Mouse (Mus musculus) heart, embryonic 15.5 days (tissue): ENCODE data around the gene H13. TPM values are rescaled to one million over a fixed set of nuclear protein-coding genes. Genes with fewer than 3 reads are reported as not detected.
A peak's percentile ranks its signal among the peaks of the same experiment; 100 is the strongest.

ENCODE experiments used
- ATAC-seq: fragments of 200-750 bp; cut with Nextera tagmentation; replicated peaks from 2 replicates; pipeline ENCODE4 v1.8.0; 2017; ENCODE audit warnings: low read depth, moderate TSS enrichment; ENCODE audit not compliant: insufficient number of reproducible peaks, insufficient read depth, low FRiP score
- H3K27ac ChIP-seq: fragments of 300-500 bp; sonication (generic); 2 replicates; pipeline ENCODE4 v1.5.1; 2015; ENCODE audit warnings: mild to moderate bottlenecking, inconsistent platforms
- H3K27me3 ChIP-seq: fragments of 300-500 bp; sonication (generic); 2 replicates; pipeline ENCODE4 v1.6.1; 2015; ENCODE audit warnings: inconsistent platforms
- H3K36me3 ChIP-seq: fragments of 300-500 bp; sonication (generic); 2 replicates; pipeline ENCODE4 v1.6.1; 2015; ENCODE audit warnings: mild to moderate bottlenecking, inconsistent platforms
- H3K4me1 ChIP-seq: fragments of 300-500 bp; sonication (generic); replicated peaks from 2 replicates; pipeline ENCODE4 v1.6.1; 2015; ENCODE audit warnings: inconsistent platforms
- H3K4me2 ChIP-seq: fragments of 300-500 bp; sonication (generic); 2 replicates; pipeline ENCODE4 v1.6.1; 2015; ENCODE audit warnings: inconsistent platforms, mild to moderate bottlenecking, moderate library complexity
- H3K4me3 ChIP-seq: fragments of 300-500 bp; sonication (generic); 2 replicates; pipeline ENCODE4 v1.5.1; 2015; ENCODE audit warnings: mild to moderate bottlenecking, inconsistent platforms
- H3K9ac ChIP-seq: fragments of 300-500 bp; sonication (generic); 2 replicates; pipeline ENCODE4 v1.6.1; 2015; ENCODE audit warnings: mild to moderate bottlenecking, inconsistent platforms
- H3K9me3 ChIP-seq: fragments of 300-500 bp; sonication (generic); replicated peaks from 2 replicates; pipeline ENCODE4 v1.6.1; 2016; ENCODE audit warnings: inconsistent platforms
- WGBS: fragments of 180-500 bp; shearing (Covaris S2); methylation state at CpG from one replicate; pipeline ENCODE4 v1.1.7; 2015; ENCODE audit warnings: mixed read lengths; 5-methylcytosine and 5-hydroxymethylcytosine counted together
- polyA plus RNA-seq: library from polyadenylated mRNA; unstranded; fragments of >200 nt; fragmentation: Nextera tagmentation; extraction: Ambion mirVana; gene quantifications from 2 replicates; pipeline ENCODE4 v1.2.1, GENCODE M21; 2015

Gene H13
- polyA plus RNA-seq, 1 experiment from 2014 or later = 70.6 TPM

DNA sequence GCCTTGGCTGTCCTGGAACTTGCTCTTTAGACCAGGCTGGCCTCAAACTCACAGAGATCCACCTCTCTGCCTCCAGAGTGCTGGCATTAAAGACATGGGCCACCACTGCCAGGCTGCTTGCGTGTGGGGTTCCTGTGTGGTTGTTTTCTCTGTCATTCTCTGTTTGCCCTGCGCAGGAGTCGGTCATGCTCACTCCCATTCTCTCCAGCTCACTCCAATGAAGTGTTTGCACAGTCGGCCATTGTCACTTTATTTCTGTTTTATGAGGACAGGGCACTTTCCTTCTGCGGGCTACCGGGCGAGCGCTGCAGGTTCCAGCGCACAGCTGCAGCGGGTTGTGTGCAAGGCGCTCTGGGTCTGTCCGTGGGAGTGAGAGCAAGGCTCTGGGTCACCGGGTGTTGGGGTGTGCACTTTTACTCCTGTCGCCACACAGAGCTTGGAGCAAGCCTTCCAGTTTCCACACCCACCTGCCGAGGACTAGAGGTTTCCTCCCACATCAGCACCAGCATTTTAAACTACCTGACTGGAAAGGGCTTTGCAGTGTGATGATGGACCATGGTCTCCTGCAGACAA, 56.0 kb downstream of the H13 start:
- Histone ChIP-seq H3K9me3 (no peaks in the 10 kb centered on the region), H3K27ac (no peak overlapping the region), H3K4me2 (no peak overlapping the region), H3K9ac (no peak overlapping the region), H3K4me3 (no peak overlapping the region), H3K36me3 (no peaks in the 10 kb centered on the region), H3K27me3 (no peaks in the 10 kb centered on the region; the same call in 1 of the 2 replicates), H3K4me1 (peaks cover 45% of the 10 kb centered on the region)
- ATAC-seq = no peak
- 74% methylated on average over 15 of the region's 15 CpGs for WGBS

DNA sequence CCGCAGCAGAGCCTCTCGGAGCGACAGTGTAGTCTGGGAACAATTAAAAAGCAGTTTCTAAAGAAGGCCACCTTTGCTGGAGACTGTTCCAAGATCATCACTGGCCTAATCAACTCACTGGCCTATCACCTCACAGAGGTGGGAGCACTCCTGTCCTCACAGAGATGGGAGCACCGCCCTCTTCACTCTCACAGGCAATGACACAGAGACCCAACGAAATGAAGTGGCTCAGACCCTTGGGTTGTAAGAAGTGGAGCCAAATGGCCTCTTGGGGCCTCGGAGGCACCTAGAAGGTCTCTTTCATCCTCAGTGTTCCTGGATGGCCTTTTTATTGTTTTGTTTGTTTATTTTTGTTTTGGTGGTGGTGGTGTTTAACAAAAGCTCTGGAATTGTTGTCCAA, 57.0 kb downstream of the H13 start:
- Histone ChIP-seq H3K4me3 (no peak overlapping the region), H3K27ac (no peak overlapping the region), H3K36me3 (no peaks in the 10 kb centered on the region), H3K9ac (no peak overlapping the region), H3K4me2 (no peak overlapping the region), H3K9me3 (no peaks in the 10 kb centered on the region), H3K27me3 (no peaks in the 10 kb centered on the region; the same call in 1 of the 2 replicates), H3K4me1 (peaks cover 47% of the 10 kb centered on the region)
- 84% methylated on average over 6 of the region's 6 CpGs for WGBS
- no peak for ATAC-seq

DNA sequence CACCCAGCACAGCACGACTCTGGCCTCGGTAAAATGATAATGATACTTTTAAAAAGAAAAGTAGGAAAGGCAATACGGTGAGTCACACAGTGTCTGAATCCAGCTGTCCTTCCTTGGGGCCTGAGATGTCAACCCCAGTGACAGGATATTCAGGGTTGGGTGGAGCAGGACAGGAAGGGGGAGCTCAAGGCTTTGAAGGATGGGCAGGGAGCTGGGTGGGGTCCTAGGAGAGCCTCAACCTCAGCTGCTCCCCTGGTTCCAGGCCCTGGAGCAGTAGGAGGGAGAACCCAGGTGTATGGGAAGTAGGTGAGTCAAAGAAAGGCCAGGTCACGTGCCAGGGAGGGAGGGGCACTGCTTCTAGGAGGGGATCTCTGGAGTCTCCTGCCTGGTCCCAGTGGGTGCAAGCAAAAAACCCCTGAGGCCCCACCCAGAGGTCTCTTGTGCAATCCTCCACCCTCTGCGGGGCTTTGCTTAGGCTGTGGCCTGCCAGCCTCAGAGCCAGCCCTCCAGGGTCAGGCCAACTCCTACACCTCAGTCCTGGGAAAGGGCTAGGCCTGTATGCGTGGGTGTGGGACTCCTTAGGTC, 57.6 kb downstream of the H13 start:
- Histone ChIP-seq H3K4me3 (no peak overlapping the region), H3K36me3 (no peaks in the 10 kb centered on the region), H3K27ac (peak overlapping the region; percentile 78), H3K9me3 (no peaks in the 10 kb centered on the region), H3K4me2 (no peak overlapping the region), H3K4me1 (peaks cover 47% of the 10 kb centered on the region), H3K9ac (no peak overlapping the region), H3K27me3 (no peaks in the 10 kb centered on the region; the same call in 1 of the 2 replicates)
- ATAC-seq = no peak
- WGBS = 51% methylated on average over 6 of the region's 6 CpGs

DNA sequence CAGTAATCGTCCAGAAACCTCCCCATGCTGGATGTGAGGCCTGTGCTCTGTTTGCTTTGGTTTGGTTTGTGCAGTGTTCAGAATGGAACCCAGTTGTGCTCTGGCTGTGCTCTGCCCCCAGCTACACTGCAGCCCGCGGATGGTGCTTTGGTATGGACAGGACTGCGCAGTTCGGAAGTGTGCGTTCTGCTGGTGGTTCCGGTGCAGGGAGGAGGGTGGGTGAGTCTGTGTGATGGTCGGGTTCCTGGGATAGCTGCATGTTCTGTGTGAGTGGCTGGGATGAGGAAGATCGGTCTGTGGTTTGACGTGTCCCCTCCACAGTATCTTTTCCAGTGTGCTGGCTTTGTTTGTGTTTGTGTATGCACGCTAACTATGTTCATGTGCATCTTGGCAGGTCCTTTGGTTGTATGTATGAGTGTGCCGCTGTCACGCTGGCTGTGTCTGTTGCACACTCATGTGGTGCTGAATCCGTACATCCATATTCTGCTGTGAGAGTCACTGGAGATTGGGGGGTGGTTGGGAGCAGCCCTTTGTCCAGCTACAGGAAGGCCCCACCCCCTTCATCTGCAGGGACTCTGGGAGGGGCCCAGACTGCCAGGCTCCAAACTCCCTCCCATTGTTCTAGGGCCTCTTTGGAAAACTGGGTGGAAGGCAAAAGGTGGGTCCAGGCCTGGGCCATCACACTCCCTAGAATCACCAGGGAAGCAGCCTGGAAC, 58.7 kb downstream of the H13 start:
- Histone ChIP-seq H3K27ac (peak overlapping the region; percentile 78), H3K4me3 (no peak overlapping the region), H3K4me1 (peaks cover 47% of the 10 kb centered on the region), H3K9me3 (no peaks in the 10 kb centered on the region), H3K9ac (no peak overlapping the region), H3K36me3 (no peaks in the 10 kb centered on the region), H3K27me3 (no peaks in the 10 kb centered on the region; the same call in 1 of the 2 replicates), H3K4me2 (no peak overlapping the region)
- ATAC-seq = no peak; the same call in 1 of the 2 replicates
- WGBS = 82% methylated on average over 14 of the region's 14 CpGs

DNA sequence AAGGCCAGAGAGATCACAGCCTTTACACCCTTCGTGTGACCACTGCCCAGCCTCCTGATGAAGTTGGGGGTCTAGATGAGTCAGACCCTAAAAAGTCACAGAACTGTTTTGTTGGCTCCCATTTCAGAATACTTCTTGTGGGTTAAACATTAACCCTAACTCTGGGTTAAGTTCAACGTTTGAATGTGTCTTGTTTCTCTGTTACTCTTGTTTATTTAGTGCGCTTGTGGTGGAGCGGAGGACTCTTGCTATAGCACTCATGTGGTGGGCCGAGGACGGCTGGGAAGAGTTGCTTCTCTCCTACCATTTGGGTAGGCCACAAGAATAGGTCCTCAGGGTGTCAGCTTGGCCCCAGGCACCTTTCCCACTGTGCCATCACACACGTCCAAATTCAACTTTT, 59.3 kb downstream of the H13 start:
- no peaks in the 10 kb centered on the region; the same call in 1 of the 2 replicates for H3K27me3 ChIP-seq
- peak overlapping the region; percentile 78 for H3K27ac ChIP-seq
- H3K4me3 ChIP-seq = no peak overlapping the region
- 81% methylated on average over 7 of the region's 7 CpGs for WGBS
- H3K36me3 ChIP-seq = no peaks in the 10 kb centered on the region
- H3K9me3 ChIP-seq = no peaks in the 10 kb centered on the region
- H3K9ac ChIP-seq = no peak overlapping the region
- ATAC-seq = no peak
- H3K4me1 ChIP-seq = peaks cover 51% of the 10 kb centered on the region
- H3K4me2 ChIP-seq = no peak overlapping the region

DNA sequence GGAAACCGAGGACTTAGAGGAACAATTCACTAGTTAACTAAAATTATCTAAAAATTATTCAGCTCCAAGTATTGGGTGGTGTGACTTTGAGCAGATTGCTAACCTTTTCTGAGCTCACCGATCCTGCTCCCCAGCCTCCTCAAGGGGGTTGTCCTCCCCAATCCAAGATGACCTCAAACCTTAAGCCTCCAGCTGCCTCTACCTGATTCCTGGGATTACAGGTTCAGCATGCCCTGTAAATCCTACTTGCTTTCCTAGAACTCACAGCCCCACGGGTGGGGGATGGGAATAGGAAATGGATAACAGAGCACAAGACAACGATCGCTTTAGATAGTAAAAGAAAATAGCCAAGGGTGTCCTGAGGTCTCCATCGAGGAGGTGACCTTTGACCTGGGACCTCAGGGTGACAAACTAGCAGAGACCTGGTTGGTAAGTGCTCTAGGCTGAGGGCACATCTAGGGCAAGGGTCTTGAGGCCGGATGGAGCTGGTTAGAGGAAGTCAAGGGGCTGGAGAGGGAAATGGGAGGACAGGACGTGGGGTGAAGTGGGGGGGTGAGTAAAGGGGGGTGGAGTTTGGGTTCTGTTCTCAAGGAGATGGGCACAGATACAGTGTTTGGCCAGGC, 59.9 kb downstream of the H13 start:
- ATAC-seq = peak; percentile 50
- Histone ChIP-seq H3K27ac (peak overlapping the region; percentile 78), H3K4me3 (no peak overlapping the region), H3K36me3 (no peaks in the 10 kb centered on the region), H3K9me3 (no peaks in the 10 kb centered on the region), H3K27me3 (no peaks in the 10 kb centered on the region), H3K4me2 (peak overlapping the region; percentile 14; the same call in 1 of the 2 replicates), H3K9ac (no peak overlapping the region), H3K4me1 (peaks cover 51% of the 10 kb centered on the region)
- 32% methylated on average over 8 of the region's 8 CpGs for WGBS

DNA sequence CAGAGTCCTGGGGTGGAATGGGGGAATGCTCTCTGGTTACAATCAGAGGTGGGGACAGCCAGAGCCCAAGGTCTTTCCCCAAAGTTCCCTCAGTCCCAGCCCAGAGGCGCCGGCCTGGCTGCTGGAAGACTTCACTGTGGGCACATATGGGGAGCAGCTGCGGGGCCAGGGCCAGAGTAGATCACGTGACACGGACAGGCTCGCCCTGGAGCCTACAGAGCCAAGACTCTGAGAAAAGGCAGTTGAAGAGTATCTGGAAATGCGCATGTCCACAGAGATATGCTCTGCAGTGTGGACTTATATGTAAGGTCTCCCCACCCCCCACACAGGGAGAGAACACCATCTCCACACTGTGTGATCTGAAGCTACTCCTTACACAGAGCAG, 60.4 kb downstream of the H13 start:
- 19% methylated on average over 7 of the region's 7 CpGs for WGBS
- Histone ChIP-seq H3K4me1 (peaks cover 52% of the 10 kb centered on the region), H3K9me3 (no peaks in the 10 kb centered on the region), H3K4me3 (no peak overlapping the region), H3K27ac (peak overlapping the region; percentile 78), H3K9ac (no peak overlapping the region), H3K4me2 (peak overlapping the region; percentile 14; the same call in 1 of the 2 replicates), H3K27me3 (no peaks in the 10 kb centered on the region), H3K36me3 (no peaks in the 10 kb centered on the region)
- peak; percentile 82 for ATAC-seq

DNA sequence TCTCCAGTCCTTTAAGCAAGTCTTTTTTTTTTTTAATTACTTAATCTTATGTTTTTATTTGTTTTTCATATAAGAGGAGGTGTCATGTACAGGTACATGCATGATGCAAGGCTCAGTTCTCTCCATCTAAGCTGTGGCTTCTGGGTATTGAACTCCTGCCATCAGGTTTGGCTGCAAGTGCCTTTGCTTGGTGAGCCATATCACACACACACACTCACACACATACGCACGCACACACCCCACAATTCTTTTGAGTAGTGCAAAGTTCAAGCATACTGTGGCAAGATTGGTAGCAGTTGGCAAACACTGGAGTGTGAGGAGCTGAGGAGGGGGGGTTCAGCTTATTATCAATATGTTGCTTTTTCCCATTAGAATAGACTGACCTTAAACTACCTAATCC, 63.9 kb downstream of the H13 start:
- 88% methylated on average over 2 of the region's 2 CpGs for WGBS
- Histone ChIP-seq H3K27me3 (no peaks in the 10 kb centered on the region), H3K9me3 (no peaks in the 10 kb centered on the region), H3K4me2 (no peak overlapping the region), H3K9ac (no peak overlapping the region), H3K4me3 (no peak overlapping the region), H3K36me3 (no peaks in the 10 kb centered on the region), H3K27ac (no peak overlapping the region), H3K4me1 (peaks cover 60% of the 10 kb centered on the region)
- no peak for ATAC-seq

DNA sequence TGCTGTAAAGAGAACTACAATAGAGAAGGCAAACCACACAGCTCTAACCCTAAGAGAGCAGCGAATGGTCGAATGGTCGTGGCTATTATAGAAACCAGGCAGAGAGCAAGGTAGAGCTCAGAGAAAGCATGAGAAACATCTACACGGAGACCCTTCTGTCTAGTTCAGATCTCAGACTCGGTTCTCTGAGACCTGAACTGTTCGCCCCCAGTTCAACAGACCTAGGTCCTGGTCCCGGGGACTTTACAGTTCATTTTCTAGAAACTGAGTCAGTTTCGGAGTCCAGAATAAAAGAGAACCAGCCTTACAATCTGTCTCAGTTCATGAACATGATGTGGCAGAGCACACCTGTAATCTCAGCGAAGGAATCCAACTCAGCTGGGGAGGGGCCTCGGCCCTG, 65.2 kb downstream of the H13 start:
- H3K9ac ChIP-seq = peak overlapping the region; percentile 72
- no peaks in the 10 kb centered on the region for H3K27me3 ChIP-seq
- peak overlapping the region; percentile 73 for H3K4me2 ChIP-seq
- H3K27ac ChIP-seq = peak overlapping the region; percentile 78
- no peaks in the 10 kb centered on the region for H3K36me3 ChIP-seq
- ATAC-seq = no peak
- H3K9me3 ChIP-seq = no peaks in the 10 kb centered on the region
- H3K4me3 ChIP-seq = peak overlapping the region; percentile 57
- 21% methylated on average over 10 of the region's 10 CpGs for WGBS
- peaks cover 60% of the 10 kb centered on the region for H3K4me1 ChIP-seq

DNA sequence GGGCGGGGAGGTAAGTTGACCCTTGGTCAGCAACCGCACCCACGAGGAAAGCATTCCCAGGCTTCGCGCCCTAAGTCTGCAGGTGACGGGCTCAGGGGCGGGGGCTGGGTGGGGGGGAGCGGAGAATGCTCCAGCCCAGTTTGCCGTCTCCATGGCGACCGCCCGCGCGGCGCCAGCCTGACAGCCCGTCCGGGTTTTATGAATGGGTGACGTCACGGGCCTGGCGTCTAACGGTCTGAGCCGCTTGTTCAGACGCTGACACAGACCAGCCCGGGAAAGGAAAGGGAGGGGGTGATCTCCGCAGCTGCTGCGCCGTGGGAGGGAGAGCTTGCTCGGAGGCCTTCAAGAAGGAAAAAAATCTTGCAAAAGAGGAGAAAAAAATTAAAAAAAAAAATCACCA, 65.7 kb downstream of the H13 start:
- H3K9me3 ChIP-seq = no peaks in the 10 kb centered on the region
- H3K27me3 ChIP-seq = no peaks in the 10 kb centered on the region
- H3K27ac ChIP-seq = peak overlapping the region; percentile 86
- H3K4me2 ChIP-seq = peak overlapping the region; percentile 73
- H3K4me3 ChIP-seq = peak overlapping the region; percentile 57
- H3K36me3 ChIP-seq = no peaks in the 10 kb centered on the region
- 0% methylated on average over 28 of the region's 28 CpGs for WGBS
- peaks cover 60% of the 10 kb centered on the region for H3K4me1 ChIP-seq
- H3K9ac ChIP-seq = peak overlapping the region; percentile 72
- ATAC-seq = peak; percentile 83

DNA sequence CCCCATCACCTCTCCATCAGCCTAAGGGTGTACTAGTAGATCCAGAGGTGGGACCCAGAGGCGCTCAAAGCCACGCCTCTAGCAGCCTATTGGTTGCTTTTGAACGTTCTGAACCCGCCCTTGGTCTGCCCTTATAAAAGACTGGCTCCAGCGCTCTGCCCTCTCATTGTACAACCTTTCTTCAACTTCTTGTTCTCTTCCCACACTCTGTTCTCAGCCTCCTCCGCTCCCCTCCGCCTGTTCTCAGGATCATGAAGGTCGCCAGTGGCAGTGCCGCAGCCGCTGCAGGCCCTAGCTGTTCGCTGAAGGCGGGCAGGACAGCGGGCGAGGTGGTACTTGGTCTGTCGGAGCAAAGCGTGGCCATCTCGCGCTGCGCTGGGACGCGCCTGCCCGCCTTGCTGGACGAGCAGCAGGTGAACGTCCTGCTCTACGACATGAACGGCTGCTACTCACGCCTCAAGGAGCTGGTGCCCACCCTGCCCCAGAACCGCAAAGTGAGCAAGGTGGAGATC, 66.9 kb downstream of the H13 start, which contains the start of gene Id1:
TSS of gene Id1 (plus strand) at position 162 of the 512 bp plus-strand sequence.
- H3K27me3 ChIP-seq = no peaks in the 10 kb centered on the region
- H3K9ac ChIP-seq = peak within 1 kb of the TSS; percentile 72
- peak within 1 kb of the TSS; percentile 86 for H3K27ac ChIP-seq
- no peaks in the 10 kb centered on the region for H3K9me3 ChIP-seq
- peak; percentile 72 for ATAC-seq
- 0% methylated on average over 28 of the region's 28 CpGs for WGBS
- peaks cover 66% of the 10 kb centered on the region for H3K4me1 ChIP-seq
- H3K4me3 ChIP-seq = peak within 1 kb of the TSS; percentile 57
- H3K36me3 ChIP-seq = no peaks in the 10 kb centered on the region
- peak within 1 kb of the TSS; percentile 73 for H3K4me2 ChIP-seq
